Mouse (Mus musculus) kidney, embryonic 15.5 days (tissue): ENCODE data around the gene Camkv. TPM values are rescaled to one million over a fixed set of nuclear protein-coding genes. Genes with fewer than 3 reads are reported as not detected.

Experiments
- ATAC-seq: fragments of 200-750 bp; cut with Nextera tagmentation; replicated peaks from 2 replicates; pipeline ENCODE4 v1.8.0; 2017; ENCODE audit warnings: moderate TSS enrichment; ENCODE audit not compliant: low FRiP score
- H3K27ac ChIP-seq: fragments of 300-500 bp; sonication (generic); 2 replicates; pipeline ENCODE4 v1.5.1; 2015; ENCODE audit warnings: mild to moderate bottlenecking, inconsistent platforms
- H3K27me3 ChIP-seq: fragments of 300-500 bp; sonication (generic); 2 replicates; pipeline ENCODE4 v1.6.1; 2015; ENCODE audit warnings: inconsistent platforms
- H3K36me3 ChIP-seq: fragments of 300-500 bp; sonication (generic); 2 replicates; pipeline ENCODE4 v1.6.1; 2015; ENCODE audit warnings: inconsistent platforms
- H3K4me1 ChIP-seq: fragments of 300-500 bp; sonication (generic); 2 replicates; pipeline ENCODE4 v1.6.1; 2015; ENCODE audit warnings: inconsistent platforms
- H3K4me2 ChIP-seq: fragments of 300-500 bp; sonication (generic); 2 replicates; pipeline ENCODE4 v1.6.1; 2015; ENCODE audit warnings: moderate library complexity, mild to moderate bottlenecking, inconsistent platforms
- H3K4me3 ChIP-seq: fragments of 300-500 bp; sonication (generic); replicated peaks from 2 replicates; pipeline ENCODE4 v1.5.1; 2015; ENCODE audit warnings: mild to moderate bottlenecking, inconsistent platforms
- H3K9ac ChIP-seq: fragments of 300-500 bp; sonication (generic); 2 replicates; pipeline ENCODE4 v1.6.1; 2015; ENCODE audit warnings: mild to moderate bottlenecking, inconsistent platforms
- H3K9me3 ChIP-seq: fragments of 300-500 bp; sonication (generic); replicated peaks from 2 replicates; pipeline ENCODE4 v1.6.1; 2016; ENCODE audit warnings: inconsistent platforms
- WGBS: fragments of 180-500 bp; shearing (Covaris S2); methylation state at CpG from one replicate; pipeline ENCODE4 v1.1.7; 2015; ENCODE audit warnings: mixed read lengths; 5-methylcytosine and 5-hydroxymethylcytosine counted together
- polyA plus RNA-seq: library from polyadenylated mRNA; unstranded; fragments of >200 nt; fragmentation: Nextera tagmentation; extraction: Ambion mirVana; gene quantifications from 2 replicates; pipeline ENCODE4 v1.2.1, GENCODE M21; 2015

Gene Camkv
- polyA plus RNA-seq, 1 experiment from 2014 or later: 2.2 TPM

- Histone ChIP-seq H3K4me2 (peak overlapping the region; percentile 83), H3K9ac (peak overlapping the region; percentile 66), H3K4me1 (peaks cover 24% of the 10 kb centered on the region), H3K27ac (peak overlapping the region; percentile 71), H3K4me3 (peak overlapping the region; percentile 83), H3K36me3 (peaks cover 5% of the 10 kb centered on the region; the same call in 1 of the 2 replicates), H3K9me3 (no peaks in the 10 kb centered on the region), H3K27me3 (no peaks in the 10 kb centered on the region)
- peak; percentile 95 for ATAC-seq
- WGBS: 14% methylated on average over 45 of the region's 45 CpGs
These were observed 15.2 kb downstream of the Camkv start for GRCm38 (mm10) chr9:107950460-107951355.

- no peak for ATAC-seq
These were observed 20.3 kb downstream of the Camkv start for GRCm38 (mm10) chr9:107955613-107956289.

GRCm38 (mm10) chr9:107957141-107957540, 21.7 kb downstream of the Camkv start:
- Histone ChIP-seq H3K9ac (no peak overlapping the region), H3K4me1 (peaks cover 7% of the 10 kb centered on the region), H3K27ac (no peak overlapping the region), H3K4me2 (no peak overlapping the region), H3K4me3 (no peak overlapping the region), H3K27me3 (no peaks in the 10 kb centered on the region), H3K9me3 (no peaks in the 10 kb centered on the region), H3K36me3 (peaks cover 61% of the 10 kb centered on the region)
- 64% methylated on average over 6 of the region's 6 CpGs for WGBS
- ATAC-seq: no peak

More at GRCm38 (mm10) chr9:107955613-107956289, 20.3 kb downstream of the Camkv start:
- no peak overlapping the region for H3K4me2 ChIP-seq
- no peak overlapping the region for H3K9ac ChIP-seq
- no peak overlapping the region for H3K27ac ChIP-seq
- H3K4me3 ChIP-seq: no peak overlapping the region
- 83% methylated on average over 6 of the region's 6 CpGs for WGBS
- peaks cover 19% of the 10 kb centered on the region for H3K4me1 ChIP-seq
- H3K36me3 ChIP-seq: peaks cover 47% of the 10 kb centered on the region
- H3K27me3 ChIP-seq: no peaks in the 10 kb centered on the region
- H3K9me3 ChIP-seq: no peaks in the 10 kb centered on the region

DNA sequence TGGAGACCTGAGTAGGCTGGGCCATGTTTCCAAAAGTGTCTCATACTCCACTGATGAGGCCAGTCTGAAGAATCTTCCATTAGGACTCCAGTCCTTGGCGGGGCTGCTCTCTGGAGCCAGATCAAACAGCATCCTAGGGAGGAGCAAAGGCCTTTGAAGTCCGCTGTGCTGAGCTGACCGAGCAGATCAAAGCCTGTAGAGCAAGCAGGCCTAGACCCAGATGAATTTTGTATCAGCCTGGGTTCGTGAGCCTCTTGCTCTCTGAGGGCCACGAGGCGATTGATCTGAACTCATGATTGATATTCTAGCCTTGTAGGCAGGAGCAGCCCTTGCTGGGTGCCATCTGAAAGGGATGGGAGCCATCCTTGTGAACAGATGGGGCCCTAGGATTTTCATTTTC, 24.4 kb downstream of the Camkv start:
- 28% methylated on average over 6 of the region's 6 CpGs for WGBS

DNA sequence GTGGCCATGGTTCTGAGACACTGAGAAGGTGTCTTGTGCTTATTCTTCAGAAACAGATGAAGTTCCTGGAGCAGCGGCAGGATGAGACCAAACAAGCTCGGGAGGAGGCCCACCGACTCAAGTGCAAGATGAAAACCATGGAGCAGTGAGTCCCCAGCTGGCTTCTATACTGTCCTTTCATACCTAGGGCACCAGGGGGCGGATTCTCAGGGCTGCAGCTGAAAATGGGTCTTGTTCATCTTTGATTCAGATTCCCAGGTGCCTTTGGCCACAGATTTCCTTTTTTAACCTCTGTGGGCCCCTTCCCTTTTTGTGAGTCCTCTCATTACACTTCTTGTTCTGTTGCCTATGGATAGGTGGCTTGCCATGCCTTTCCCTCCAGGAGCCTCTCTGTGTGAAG, 25.5 kb downstream of the Camkv start:
- ATAC-seq: no peak

More for the DNA sequence above, 24.4 kb downstream of the Camkv start:
- ATAC-seq: no peak
- Histone ChIP-seq H3K36me3 (peaks cover 86% of the 10 kb centered on the region), H3K9me3 (no peaks in the 10 kb centered on the region), H3K27ac (no peak overlapping the region), H3K27me3 (no peaks in the 10 kb centered on the region), H3K4me3 (no peak overlapping the region), H3K4me1 (0 out of 2 replicates have a peak, but pooled peaks cover 5% of the 10 kb centered on the region), H3K4me2 (no peak overlapping the region), H3K9ac (no peak overlapping the region)

GRCm38 (mm10) chr9:107961351-107961762, 25.9 kb downstream of the Camkv start:
- Histone ChIP-seq H3K27me3 (no peaks in the 10 kb centered on the region), H3K9me3 (no peaks in the 10 kb centered on the region), H3K27ac (no peak overlapping the region), H3K36me3 (peaks cover 87% of the 10 kb centered on the region), H3K4me2 (no peak overlapping the region), H3K4me3 (no peak overlapping the region), H3K9ac (no peak overlapping the region), H3K4me1 (0 out of 2 replicates have a peak, but pooled peaks cover 5% of the 10 kb centered on the region)
- ATAC-seq: no peak
- 84% methylated on average over 10 of the region's 10 CpGs for WGBS

More for the DNA sequence above, 25.5 kb downstream of the Camkv start:
- Histone ChIP-seq H3K9me3 (no peaks in the 10 kb centered on the region), H3K27me3 (no peaks in the 10 kb centered on the region), H3K9ac (no peak overlapping the region), H3K36me3 (peaks cover 85% of the 10 kb centered on the region), H3K4me3 (no peak overlapping the region), H3K4me2 (no peak overlapping the region), H3K4me1 (0 out of 2 replicates have a peak, but pooled peaks cover 5% of the 10 kb centered on the region), H3K27ac (no peak overlapping the region)
- WGBS: 81% methylated on average over 4 of the region's 4 CpGs

- H3K4me1 ChIP-seq: 0 out of 2 replicates have a peak, but pooled peaks cover 5% of the 10 kb centered on the region
- 53% methylated on average over 5 of the region's 5 CpGs for WGBS
- no peak for ATAC-seq
- no peaks in the 10 kb centered on the region for H3K27me3 ChIP-seq
- no peak overlapping the region for H3K4me2 ChIP-seq
- H3K9ac ChIP-seq: no peak overlapping the region
- no peaks in the 10 kb centered on the region for H3K9me3 ChIP-seq
- H3K27ac ChIP-seq: no peak overlapping the region
- no peak overlapping the region for H3K4me3 ChIP-seq
- peaks cover 83% of the 10 kb centered on the region for H3K36me3 ChIP-seq
These were observed 26.4 kb downstream of the Camkv start for GRCm38 (mm10) chr9:107961881-107962280.

DNA sequence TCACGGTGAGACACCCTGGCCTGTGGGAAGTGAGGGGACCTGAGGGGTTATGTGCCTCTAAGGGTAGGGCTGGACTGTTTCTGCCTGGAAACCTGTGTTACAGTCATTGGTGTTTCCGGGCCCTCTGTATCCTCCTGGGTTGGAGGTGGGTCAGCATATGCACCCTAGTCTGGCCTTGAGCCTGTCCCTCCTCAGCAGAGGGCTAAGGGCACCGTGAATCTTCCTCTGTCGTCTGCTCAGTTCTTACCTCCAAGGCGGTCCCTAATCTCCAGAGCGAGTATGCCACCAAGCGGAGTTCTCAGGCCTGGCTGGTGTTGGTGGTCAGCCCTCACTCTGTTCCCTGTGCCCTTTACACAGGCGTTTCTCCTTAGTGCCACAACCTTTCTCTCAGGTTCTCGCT, 27.4 kb downstream of the Camkv start:
- H3K36me3 ChIP-seq: peaks cover 79% of the 10 kb centered on the region
- no peaks in the 10 kb centered on the region for H3K9me3 ChIP-seq
- 87% methylated on average over 9 of the region's 9 CpGs for WGBS
- H3K4me3 ChIP-seq: no peak overlapping the region
- H3K4me2 ChIP-seq: no peak overlapping the region
- no peak overlapping the region for H3K27ac ChIP-seq
- ATAC-seq: no peak
- H3K4me1 ChIP-seq: 0 out of 2 replicates have a peak, but pooled peaks cover 5% of the 10 kb centered on the region
- H3K9ac ChIP-seq: no peak overlapping the region
- H3K27me3 ChIP-seq: no peaks in the 10 kb centered on the region

DNA sequence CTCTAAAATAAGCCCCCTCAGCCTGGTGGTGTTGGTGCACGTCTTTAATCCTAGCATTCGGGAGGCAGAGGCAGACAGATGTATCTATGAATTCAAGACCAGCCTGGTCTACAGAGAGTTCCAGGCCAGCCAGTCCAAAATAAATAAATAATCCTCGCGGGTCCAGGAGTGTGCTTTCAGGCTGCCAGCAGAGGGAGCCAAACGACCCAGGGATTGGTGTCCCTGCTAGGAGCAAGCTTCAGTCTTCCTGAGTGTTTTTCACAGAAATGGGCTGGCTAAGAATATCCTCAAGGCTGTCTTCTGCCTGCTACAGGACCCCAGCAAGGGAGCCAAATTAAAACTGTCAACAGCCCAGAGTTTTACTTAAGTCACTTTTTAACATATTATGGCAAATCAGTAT, 28.2 kb downstream of the Camkv start:
- Histone ChIP-seq H3K27ac (peak overlapping the region; percentile 25; the same call in 1 of the 2 replicates), H3K4me3 (no peak overlapping the region), H3K4me1 (0 out of 2 replicates have a peak, but pooled peaks cover 5% of the 10 kb centered on the region), H3K27me3 (no peaks in the 10 kb centered on the region), H3K4me2 (no peak overlapping the region), H3K9me3 (no peaks in the 10 kb centered on the region), H3K36me3 (peaks cover 80% of the 10 kb centered on the region), H3K9ac (no peak overlapping the region)
- peak; percentile 69; the same call in 1 of the 2 replicates for ATAC-seq
- WGBS: 22% methylated on average over 5 of the region's 5 CpGs

- H3K4me2 ChIP-seq: no peak overlapping the region
- WGBS: 93% methylated on average over 9 of the region's 9 CpGs
These were observed 29.2 kb downstream of the Camkv start for GRCm38 (mm10) chr9:107964681-107965080.

DNA sequence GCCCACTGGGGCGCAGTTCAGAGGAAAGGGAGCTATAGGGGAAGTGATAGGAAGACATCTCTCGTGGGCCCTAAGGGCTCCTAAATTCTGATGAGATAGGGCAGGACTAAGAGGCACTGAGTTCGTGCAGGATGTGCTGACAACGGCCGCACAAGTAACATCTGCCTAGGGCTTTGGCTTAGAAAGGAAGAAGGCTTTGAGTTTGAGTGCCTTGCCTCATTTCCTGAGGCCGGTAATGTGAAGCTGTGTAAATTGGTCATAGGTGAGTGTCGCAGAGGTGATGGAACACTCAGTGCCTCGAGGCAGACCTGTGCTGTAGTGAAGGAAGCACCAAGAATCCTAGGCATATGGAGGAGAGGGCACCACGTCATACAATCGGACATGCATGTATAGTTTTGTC, 31.2 kb downstream of the Camkv start:
- H3K36me3 ChIP-seq: peaks cover 79% of the 10 kb centered on the region
- no peak for ATAC-seq
- H3K9me3 ChIP-seq: no peaks in the 10 kb centered on the region
- no peaks in the 10 kb centered on the region for H3K27me3 ChIP-seq
- H3K27ac ChIP-seq: no peak overlapping the region
- no peak overlapping the region for H3K4me3 ChIP-seq
- no peak overlapping the region for H3K4me2 ChIP-seq
- WGBS: 88% methylated on average over 10 of the region's 10 CpGs
- no peak overlapping the region for H3K9ac ChIP-seq
- 0 out of 2 replicates have a peak, but pooled peaks cover 5% of the 10 kb centered on the region for H3K4me1 ChIP-seq

More at GRCm38 (mm10) chr9:107964681-107965080, 29.2 kb downstream of the Camkv start:
- no peak for ATAC-seq
- no peak overlapping the region for H3K9ac ChIP-seq
- H3K27me3 ChIP-seq: no peaks in the 10 kb centered on the region
- peaks cover 80% of the 10 kb centered on the region for H3K36me3 ChIP-seq
- no peak overlapping the region for H3K27ac ChIP-seq
- H3K4me1 ChIP-seq: 0 out of 2 replicates have a peak, but pooled peaks cover 5% of the 10 kb centered on the region
- no peak overlapping the region for H3K4me3 ChIP-seq
- H3K9me3 ChIP-seq: no peaks in the 10 kb centered on the region

- H3K27me3 ChIP-seq: no peaks in the 10 kb centered on the region
- no peak for ATAC-seq
- no peak overlapping the region for H3K4me2 ChIP-seq
- no peak overlapping the region for H3K9ac ChIP-seq
- WGBS: 76% methylated on average over 6 of the region's 6 CpGs
- H3K4me3 ChIP-seq: no peak overlapping the region
- H3K4me1 ChIP-seq: 0 out of 2 replicates have a peak, but pooled peaks cover 5% of the 10 kb centered on the region
- no peaks in the 10 kb centered on the region for H3K9me3 ChIP-seq
- peaks cover 78% of the 10 kb centered on the region for H3K36me3 ChIP-seq
- H3K27ac ChIP-seq: no peak overlapping the region
These were observed 32.0 kb downstream of the Camkv start for GRCm38 (mm10) chr9:107967437-107967836.
